Mouse (Mus musculus) thymus, adult 2 months (tissue): ENCODE data around the gene Prkce. TPM values are rescaled to one million over a fixed set of nuclear protein-coding genes. Genes with fewer than 3 reads are reported as not detected.

Experiments
- DNase-seq: peaks from one replicate; pipeline ENCODE4 v3.0.0; 2021
- H3K27ac ChIP-seq: fragments of 200-500 bp; 2 replicates; pipeline ENCODE4 v1.5.1; 2012; ENCODE audit warnings: low read length, control low read depth; ENCODE audit not compliant: control insufficient read depth, insufficient read depth
- H3K27me3 ChIP-seq: fragments of 200-500 bp; 2 replicates; pipeline ENCODE4 v1.6.1; 2012; ENCODE audit warnings: mild to moderate bottlenecking, low read length, moderate library complexity, mixed read lengths; ENCODE audit not compliant: control insufficient read depth, insufficient read depth
- H3K36me3 ChIP-seq: fragments of 200-500 bp; 2 replicates; pipeline ENCODE4 v1.6.1; 2012; ENCODE audit warnings: mild to moderate bottlenecking, low read length, moderate library complexity; ENCODE audit not compliant: control insufficient read depth, insufficient read depth
- H3K4me1 ChIP-seq: fragments of 200-500 bp; replicated peaks from 2 replicates; pipeline ENCODE4 v1.6.1; 2012; ENCODE audit warnings: low read length; ENCODE audit not compliant: control insufficient read depth, insufficient read depth
- H3K4me3 ChIP-seq: fragments of 200-500 bp; 2 replicates; pipeline ENCODE4 v1.5.1; 2012; ENCODE audit warnings: mild to moderate bottlenecking, low read length, control low read depth, moderate library complexity; ENCODE audit not compliant: control insufficient read depth, insufficient read depth
- CTCF ChIP-seq: fragments of 200-500 bp; IDR thresholded peaks from 2 replicates; pipeline ENCODE4 v1.5.1; 2012; ENCODE audit warnings: mild to moderate bottlenecking, control low read depth, low read length, moderate library complexity, borderline replicate concordance; ENCODE audit not compliant: control insufficient read depth, poor library complexity, insufficient read depth; ENCODE audit errors: extremely low read depth
- POLR2A ChIP-seq: fragments of 200-500 bp; IDR thresholded peaks from 2 replicates; pipeline ENCODE4 v1.6.1; 2012; ENCODE audit warnings: mild to moderate bottlenecking, low read length, control low read depth, moderate library complexity; ENCODE audit not compliant: control insufficient read depth, poor library complexity, insufficient read depth; ENCODE audit errors: extremely low read depth
- WGBS: fragments of 180-500 bp; shearing (Covaris S2); methylation state at CpG from one replicate; pipeline ENCODE4 v1.1.7; 2018; 5-methylcytosine and 5-hydroxymethylcytosine counted together
- polyA plus RNA-seq: library from polyadenylated mRNA; depleted of rRNA; stranded (reverse); fragments of >200 nt; gene quantifications from 2 replicates; pipeline ENCODE4 v1.2.3, GENCODE M21; 2012

Gene Prkce
- polyA plus RNA-seq, 1 experiment = 1.6 TPM

DNA sequence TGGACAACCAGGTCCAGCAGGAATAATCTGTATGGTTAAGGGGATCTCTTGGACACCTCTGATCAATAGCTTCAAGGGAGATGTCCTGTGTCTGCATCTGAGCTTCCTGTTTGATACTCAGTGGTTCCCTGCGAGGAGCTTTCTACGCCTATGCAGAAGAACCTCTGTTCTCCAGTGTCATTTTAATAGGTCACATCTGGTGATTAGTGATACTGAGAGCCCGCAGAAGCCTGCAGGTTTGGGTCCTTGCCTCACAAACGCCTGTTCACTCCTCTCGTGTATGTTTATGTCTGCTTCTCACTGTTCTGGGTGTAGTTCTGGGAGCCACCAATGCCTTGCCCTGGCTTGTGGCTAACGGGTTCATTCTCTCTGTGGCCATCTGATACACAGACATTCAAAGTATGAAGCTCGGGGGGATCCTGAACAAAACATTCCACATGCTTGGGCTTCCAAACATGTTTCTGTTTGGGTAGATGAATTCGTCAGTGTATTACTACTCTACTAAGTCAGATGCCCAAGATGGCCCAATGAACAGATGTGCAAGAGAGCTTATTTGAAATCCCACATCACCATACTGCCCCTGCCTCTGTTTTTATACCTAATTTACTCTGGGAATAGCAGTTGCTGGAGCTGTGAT lies 202.6 kb downstream of the Prkce start:
- Histone ChIP-seq H3K36me3 (no peaks in the 10 kb centered on the region), H3K4me3 (no peak overlapping the region), H3K27ac (no peak overlapping the region), H3K4me1 (no peaks in the 10 kb centered on the region), H3K27me3 (no peaks in the 10 kb centered on the region)
- DNase-seq = no peak
- 93% methylated on average over 8 of the region's 8 CpGs for WGBS
- no peak for TF ChIP-seq CTCF
- TF ChIP-seq POLR2A = no peak

DNA sequence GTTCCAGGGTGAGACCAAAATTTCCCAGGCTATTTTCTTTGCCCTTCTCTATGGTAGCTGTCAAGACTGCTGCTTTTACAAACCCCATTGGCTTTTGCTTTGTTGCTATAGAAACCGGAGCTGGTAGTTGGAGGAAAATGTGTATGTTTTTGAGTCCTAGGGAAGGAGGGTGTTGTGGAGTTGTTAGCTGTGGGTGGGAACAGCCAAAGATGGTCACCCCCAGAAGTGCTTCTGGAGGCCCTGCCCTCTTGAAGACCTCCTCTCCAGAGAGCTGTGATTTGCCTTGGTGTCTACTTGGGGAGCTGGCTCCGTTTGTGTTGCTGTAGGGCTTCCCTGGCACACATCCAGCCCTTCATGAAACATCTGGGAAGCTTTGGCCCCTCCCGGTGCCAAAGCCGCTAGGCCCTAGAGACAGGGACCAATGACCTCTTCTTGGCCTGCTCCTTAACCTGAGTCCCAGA lies 203.5 kb downstream of the Prkce start:
- H3K27ac ChIP-seq = no peak overlapping the region
- no peak overlapping the region for H3K4me3 ChIP-seq
- no peaks in the 10 kb centered on the region for H3K36me3 ChIP-seq
- DNase-seq = no peak
- TF ChIP-seq POLR2A (no peak), CTCF (no peak)
- H3K27me3 ChIP-seq = no peaks in the 10 kb centered on the region
- no peaks in the 10 kb centered on the region for H3K4me1 ChIP-seq
- WGBS = 91% methylated on average over 4 of the region's 4 CpGs

DNA sequence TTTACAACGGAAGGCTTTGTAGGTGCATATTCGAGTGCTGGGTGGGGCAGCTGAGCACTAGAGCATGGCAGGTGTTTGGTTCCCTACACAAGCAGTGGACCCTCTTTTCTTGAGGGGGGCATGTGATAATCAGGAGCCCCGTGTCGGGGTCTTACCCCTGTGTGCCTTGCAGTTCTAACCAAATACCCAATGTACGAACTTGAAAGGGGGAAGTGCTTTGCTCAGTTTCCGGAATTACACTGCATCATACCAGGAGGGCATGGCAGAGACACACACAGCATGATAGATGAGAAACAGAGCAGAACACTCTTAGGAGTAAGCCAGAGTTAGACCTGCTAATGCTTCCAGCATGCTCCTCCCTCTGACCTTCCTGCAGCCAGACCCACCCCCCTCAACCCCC lies 208.8 kb downstream of the Prkce start:
- Histone ChIP-seq H3K4me1 (no peaks in the 10 kb centered on the region), H3K4me3 (no peak overlapping the region), H3K36me3 (no peaks in the 10 kb centered on the region), H3K27me3 (no peaks in the 10 kb centered on the region), H3K27ac (no peak overlapping the region)
- no peak for TF ChIP-seq CTCF
- no peak for TF ChIP-seq POLR2A
- WGBS = 59% methylated on average over 6 of the region's 6 CpGs
- DNase-seq = no peak

DNA sequence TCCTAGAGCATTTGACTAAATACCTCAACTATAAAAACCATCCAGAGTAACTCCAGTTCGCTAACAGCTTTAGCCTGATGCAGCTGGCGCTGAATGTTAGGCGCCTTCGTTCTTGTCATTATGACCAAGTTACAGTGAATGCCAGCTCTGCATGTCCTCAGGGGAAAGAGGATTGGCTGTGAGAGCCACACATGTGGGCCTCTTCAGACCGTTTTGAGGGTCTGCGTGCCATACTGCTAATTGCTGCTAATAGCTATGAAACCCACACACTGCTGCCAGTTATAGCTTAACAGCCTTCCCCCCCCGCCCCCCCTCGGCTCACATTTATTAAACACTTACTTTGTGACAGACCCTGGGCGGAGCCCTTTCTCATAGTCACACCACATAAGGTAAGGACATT lies 210.3 kb downstream of the Prkce start:
- DNase-seq = no peak
- WGBS = 99% methylated on average over 9 of the region's 9 CpGs
- H3K4me1 ChIP-seq = no peaks in the 10 kb centered on the region
- H3K36me3 ChIP-seq = no peaks in the 10 kb centered on the region
- TF ChIP-seq POLR2A (no peak), CTCF (no peak)
- no peak overlapping the region for H3K27ac ChIP-seq
- H3K27me3 ChIP-seq = no peaks in the 10 kb centered on the region
- H3K4me3 ChIP-seq = no peak overlapping the region

DNA sequence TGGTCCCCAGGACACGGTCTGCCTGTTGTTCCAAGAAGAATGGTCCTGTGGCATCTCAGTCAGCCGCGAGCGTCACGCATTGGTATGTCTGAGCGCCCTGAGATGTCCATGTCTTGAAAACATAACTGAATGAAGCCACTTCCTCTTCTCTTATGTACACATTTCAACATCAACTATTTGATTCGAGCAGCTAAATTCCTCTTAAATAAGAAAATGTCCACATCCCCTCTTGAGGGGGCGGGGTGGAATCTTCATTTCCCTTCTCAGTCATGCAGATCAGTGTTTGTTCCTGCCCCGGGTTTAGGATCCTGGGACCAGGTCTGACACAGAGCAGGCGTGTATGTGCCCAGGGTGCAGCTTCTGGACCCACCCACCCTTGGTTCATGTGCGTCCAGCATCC lies 211.0 kb downstream of the Prkce start:
- TF ChIP-seq POLR2A (no peak), CTCF (no peak)
- Histone ChIP-seq H3K4me1 (no peaks in the 10 kb centered on the region), H3K36me3 (no peaks in the 10 kb centered on the region), H3K27me3 (no peaks in the 10 kb centered on the region), H3K4me3 (no peak overlapping the region), H3K27ac (no peak overlapping the region)
- DNase-seq = no peak
- WGBS = 62% methylated on average over 11 of the region's 11 CpGs

DNA sequence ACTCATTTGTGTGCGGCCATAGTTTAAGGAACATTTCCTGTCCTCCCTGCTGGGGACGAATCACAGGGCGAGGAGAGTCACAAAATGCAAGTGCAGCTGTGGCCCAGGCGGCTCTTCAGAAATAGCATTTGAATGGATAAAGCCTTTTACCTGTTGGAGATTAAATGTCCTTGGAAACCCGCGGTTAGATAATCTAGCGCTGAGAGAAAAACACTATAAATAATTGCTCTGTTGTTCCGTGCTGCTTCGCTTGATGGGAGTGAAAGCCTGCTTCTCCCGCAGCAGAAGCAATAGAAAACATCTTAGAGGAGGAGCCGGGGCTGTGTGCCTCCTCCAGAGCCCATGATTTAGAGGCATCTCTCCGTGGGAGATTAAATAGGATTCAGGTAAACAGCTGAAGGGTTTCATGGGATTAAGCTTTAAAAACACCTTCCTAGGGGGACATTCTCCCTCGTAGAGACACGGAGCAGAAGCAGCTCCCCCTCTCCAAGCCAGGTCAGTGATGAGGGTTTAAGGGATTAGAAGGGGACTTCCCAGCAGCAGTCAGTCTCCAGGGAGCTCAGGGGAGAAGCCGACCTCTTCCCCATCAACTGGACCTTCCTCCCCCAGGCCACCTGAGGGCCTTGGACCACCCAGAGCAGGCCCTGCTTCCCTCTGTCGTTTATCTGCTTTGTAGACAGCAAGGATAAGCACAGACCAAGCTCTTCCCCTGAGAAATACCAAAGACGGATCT lies 212.0 kb downstream of the Prkce start:
- Histone ChIP-seq H3K36me3 (no peaks in the 10 kb centered on the region), H3K4me3 (no peak overlapping the region), H3K27ac (no peak overlapping the region), H3K27me3 (no peaks in the 10 kb centered on the region), H3K4me1 (no peaks in the 10 kb centered on the region)
- WGBS = 88% methylated on average over 17 of the region's 17 CpGs
- TF ChIP-seq CTCF (no peak), POLR2A (no peak)
- DNase-seq = no peak
